Mouse (Mus musculus) cortical plate, adult 2 months (tissue): ENCODE data around the gene Cmah.

Experiments
- CTCF ChIP-seq: fragments of 200-500 bp; IDR thresholded peaks from 2 replicates; pipeline ENCODE4 v1.5.1; 2011; ENCODE audit warnings: mild to moderate bottlenecking, control low read depth, low read length; ENCODE audit not compliant: insufficient read depth; ENCODE audit errors: extremely low read depth
- POLR2A ChIP-seq: fragments of 200-500 bp; IDR thresholded peaks from 2 replicates; pipeline ENCODE4 v1.6.1; 2011; ENCODE audit warnings: mild to moderate bottlenecking, low read length, control low read depth; ENCODE audit not compliant: insufficient read depth; ENCODE audit errors: extremely low read depth

DNA sequence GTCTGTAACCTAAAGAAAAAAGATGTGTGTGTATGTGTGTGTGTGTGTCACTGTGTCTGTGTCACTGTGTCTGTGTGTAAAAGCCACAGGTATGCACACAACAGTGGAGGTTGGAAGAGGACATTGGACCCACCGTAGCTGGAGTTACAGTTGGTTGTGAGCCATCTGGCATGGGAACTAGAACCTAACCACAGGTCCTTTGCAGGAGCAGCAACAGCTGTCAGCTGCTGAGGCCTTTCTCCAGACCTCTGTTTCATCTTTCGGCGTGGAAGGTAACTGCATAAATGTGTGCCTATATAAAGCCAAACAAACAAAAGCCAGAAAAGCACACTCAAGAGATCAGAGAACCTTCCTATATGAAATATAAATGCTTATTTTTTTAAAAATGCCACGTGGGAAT is 65.5 kb downstream of the Cmah start:
- TF ChIP-seq POLR2A: no peak
- no peak for TF ChIP-seq CTCF
